In the genomic region with DNA sequence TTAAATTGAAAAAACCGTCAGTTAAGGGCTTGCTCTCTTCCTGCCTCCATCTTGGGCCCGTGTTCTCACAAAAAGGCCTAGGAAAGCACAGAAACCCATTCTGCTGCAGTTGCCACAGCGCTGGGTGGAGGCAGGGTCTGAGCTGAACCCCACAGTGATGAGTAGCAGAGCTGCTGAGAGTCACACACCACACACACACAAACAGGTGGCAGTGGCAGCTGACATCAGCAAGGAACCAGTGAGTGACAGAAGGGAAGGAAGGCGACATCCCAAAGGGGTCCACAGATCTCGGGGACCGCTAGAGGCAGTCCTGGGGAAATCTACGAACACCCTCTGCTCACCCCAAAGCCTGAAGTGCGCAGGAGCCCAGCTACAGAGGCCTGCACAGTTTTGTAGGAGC, we compare ENCODE assay signal across 17 mouse cellular contexts. TPM values are rescaled to one million over a fixed set of nuclear protein-coding genes. Genes with fewer than 3 reads are reported as not detected.
DNase-seq lines count a peak whose midpoint lies in the region; TF ChIP-seq lines count a peak whose summit lies in the region.
"Had no signal": no experiment of that assay in that cellular context is flagged by ENCODE, and none has a peak within 500 bp of the region (broad histone marks: within the 10 kb centered on the region; RNA-seq: fewer than 3 reads in every experiment).

No protein-coding gene starts in this region.

- H3K4me3 ChIP-seq in cerebellum, adult 2 months (replicated peaks; ENCODE audit: insufficient read depth, low read depth, low read length) = no peak overlapping the region
- no peak overlapping the region for H3K4me3 ChIP-seq in layer of hippocampus, adult 2 months
- H3K4me3 ChIP-seq: embryonic facial prominence, embryonic 15.5 days; erythroblast, embryonic 14.5 days; forebrain, embryonic 10.5 days; heart, adult 2 months; hindbrain, embryonic 10.5 days; hindbrain, embryonic 15.5 days had no signal

- H3K4me1 ChIP-seq in cerebellum, adult 2 months (ENCODE audit: control insufficient read depth, insufficient read depth, low read length) = peaks cover 5% of the 10 kb centered on the region
- H3K4me1 ChIP-seq: embryonic facial prominence, embryonic 15.5 days; forebrain, embryonic 10.5 days; hindbrain, embryonic 10.5 days; hindbrain, embryonic 15.5 days had no signal

- H3K27ac ChIP-seq in cerebellum, adult 2 months (ENCODE audit: insufficient read depth, low read length) = no peak overlapping the region
- peak overlapping the region; percentile 64; the same call in 1 of the 2 replicates for H3K27ac ChIP-seq in layer of hippocampus, adult 2 months
- H3K27ac ChIP-seq: embryonic facial prominence, embryonic 15.5 days; forebrain, embryonic 10.5 days; heart, adult 2 months; hindbrain, embryonic 10.5 days; hindbrain, embryonic 15.5 days had no signal

- WGBS in cerebellum, adult 2 months = 36% methylated on average over 8 of the region's 8 CpGs

- DNase-seq in cerebellum, adult 2 months = peak; percentile 30
- no peak for DNase-seq in cerebellum, adult 11 months
- peak; percentile 12 to 13 for DNase-seq in cerebellum, postnatal 36 days
- no peak for DNase-seq in cerebellum, adult 11-12 months
- no peak for DNase-seq in layer of hippocampus, adult 2 months (ENCODE audit: low spot score in 2 of 2)
- no peak for DNase-seq in layer of hippocampus, adult 11-12 months (ENCODE audit: low spot score)
- peak; percentile 43 for DNase-seq in brain, adult 2 months (ENCODE audit: low read depth, low spot score)
- DNase-seq: adrenal gland, adult 8-10 months; adrenal gland, postnatal 36 days; B cell, adult 2 months; gastrocnemius, postnatal 10 days; heart, adult 2 months had no signal

- no peaks in the 10 kb centered on the region for H3K27me3 ChIP-seq in cerebellum, adult 2 months (ENCODE audit: control insufficient read depth, insufficient read depth, low read length)
- H3K27me3 ChIP-seq: embryonic facial prominence, embryonic 15.5 days; hindbrain, embryonic 15.5 days had no signal

- no peak for TF ChIP-seq CTCF in cerebellum, adult 2 months (IDR thresholded peaks at IDR 0.05; ENCODE audit: borderline replicate concordance, insufficient read depth, low read depth, low read length)
- TF ChIP-seq CTCF in layer of hippocampus, adult 2 months (conservative IDR thresholded peaks at IDR 0.05) = no peak

- no peak for TF ChIP-seq POLR2A in cerebellum, adult 2 months (IDR thresholded peaks at IDR 0.05; ENCODE audit: borderline replicate concordance, insufficient read depth, low read length)

RNA-seq across cellular contexts. Expression of a gene that starts 25.5 kb away (rescaled TPM):
- polyA plus RNA-seq in cerebellum, adult 2 months (2012; rRNA removed) = 36.5 and 36.9 TPM in 2 replicates
- 10 to 100 TPM; 74.7 to 75.4 TPM for total RNA-seq in layer of hippocampus, adult 2 months (2021)

RNA-seq across cellular contexts. Expression of a gene that starts 52.0 kb away (rescaled TPM):
- 61.5 and 68.0 TPM in 2 replicates for polyA plus RNA-seq in cerebellum, adult 2 months (2012; rRNA removed)
- 100 to 1,000 TPM; 105 to 122 TPM for total RNA-seq in layer of hippocampus, adult 2 months (2021)

Comparison
In these comparisons a context has a peak if more than half of its experiments do, and no peak if none do; other contexts are left out.
1. DNase-seq: peak in cerebellum, adult 2 months (2 of 2), cerebellum, postnatal 36 days (2 of 2) and brain, adult 2 months (single experiment); none in cerebellum, adult 11 months (single experiment), cerebellum, adult 11-12 months (single experiment), layer of hippocampus, adult 2 months (0 of 2) and layer of hippocampus, adult 11-12 months (single experiment).